Mouse (Mus musculus): ENCODE measurements at regions not wholly inside any gene's neighbourhood (a gene's known extent, or its start where the extent isn't known, plus 50 kb on each side); places are given as distances from the start of the nearest gene placed in this dataset.

DNA sequence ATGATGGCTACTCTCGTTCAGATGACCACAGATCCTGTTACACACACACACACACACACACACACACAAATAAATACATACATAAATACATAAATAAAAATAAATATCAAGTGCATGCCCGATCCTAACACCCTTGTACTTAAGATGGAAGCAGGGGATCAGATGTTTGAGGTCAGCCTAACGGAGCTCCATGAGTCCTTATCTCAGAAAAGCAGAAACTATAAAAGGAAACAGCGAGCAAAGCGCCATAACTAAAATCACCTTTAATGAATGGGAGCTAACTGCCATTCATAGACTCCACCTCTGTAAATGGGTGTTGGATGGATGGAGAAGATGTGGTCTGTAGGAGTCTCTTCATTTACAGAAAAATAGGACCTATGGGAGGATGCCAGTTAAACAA, 56.8 kb upstream of the Fxr1 start:
- WGBS = 69% methylated on average over 5 of the region's 5 CpGs
- DNase-seq (ENCODE audit: low spot score) (no peak), ATAC-seq (no peak)
- Histone ChIP-seq H3K4me1 (ENCODE audit: insufficient read depth, low read depth, low read length) (no peaks in the 10 kb centered on the region), H3K36me3 (ENCODE audit: insufficient read depth, low read length) (no peaks in the 10 kb centered on the region), H3K27me3 (replicated peaks; ENCODE audit: insufficient read depth, low read length) (no peaks in the 10 kb centered on the region), H3K4me2 (replicated peaks; ENCODE audit: low read depth, low read length) (no peak overlapping the region), H3K9ac (replicated peaks; ENCODE audit: low read depth) (no peak overlapping the region), H3K27ac (ENCODE audit: low read length) (no peak overlapping the region), H3K4me3 (ENCODE audit: low read depth, low read length) (no peak overlapping the region), H3K9me3 (ENCODE audit: low read length) (no peaks in the 10 kb centered on the region)
- TF ChIP-seq CTCF (IDR thresholded peaks at IDR 0.05) (no peak), EP300 (IDR thresholded peaks at IDR 0.05) (no peak)

DNA sequence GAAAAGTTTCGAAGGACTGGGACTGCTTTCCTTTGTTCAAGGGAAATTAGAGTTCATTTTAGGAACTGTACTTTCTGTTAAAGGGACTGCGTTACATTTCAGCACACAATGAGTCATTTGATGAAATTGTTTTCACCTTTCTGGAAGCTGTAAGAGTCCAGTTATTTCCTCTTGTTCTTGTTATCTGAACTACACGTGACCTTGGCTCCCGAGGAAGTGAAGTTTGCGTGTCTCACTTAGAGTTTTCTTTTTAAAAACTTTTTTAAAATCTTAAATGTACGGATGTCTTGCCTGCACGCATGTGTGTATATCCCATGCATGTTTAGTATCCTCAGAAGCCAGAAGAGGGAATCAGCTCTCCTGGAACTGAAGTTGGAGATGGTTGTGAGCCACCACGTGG, 52.6 kb upstream of the Fxr1 start:
- H3K4me1 ChIP-seq (ENCODE audit: insufficient read depth, low read depth, low read length) = no peaks in the 10 kb centered on the region
- TF ChIP-seq CTCF (IDR thresholded peaks at IDR 0.05) (no peak), EP300 (IDR thresholded peaks at IDR 0.05) (no peak)
- no peaks in the 10 kb centered on the region for H3K27me3 ChIP-seq (replicated peaks; ENCODE audit: insufficient read depth, low read length)
- no peaks in the 10 kb centered on the region for H3K36me3 ChIP-seq (ENCODE audit: insufficient read depth, low read length)
- ATAC-seq (no peak), DNase-seq (ENCODE audit: low spot score) (no peak)
- no peak overlapping the region for H3K9ac ChIP-seq (replicated peaks; ENCODE audit: low read depth)
- H3K9me3 ChIP-seq (ENCODE audit: low read length) = no peaks in the 10 kb centered on the region
- H3K27ac ChIP-seq (ENCODE audit: low read length) = no peak overlapping the region
- no peak overlapping the region for H3K4me2 ChIP-seq (replicated peaks; ENCODE audit: low read depth, low read length)
- H3K4me3 ChIP-seq (ENCODE audit: low read depth, low read length) = no peak overlapping the region
- WGBS = 51% methylated on average over 8 of the region's 8 CpGs
